Mouse (Mus musculus): ENCODE data around the gene Ptpn23.

DNA sequence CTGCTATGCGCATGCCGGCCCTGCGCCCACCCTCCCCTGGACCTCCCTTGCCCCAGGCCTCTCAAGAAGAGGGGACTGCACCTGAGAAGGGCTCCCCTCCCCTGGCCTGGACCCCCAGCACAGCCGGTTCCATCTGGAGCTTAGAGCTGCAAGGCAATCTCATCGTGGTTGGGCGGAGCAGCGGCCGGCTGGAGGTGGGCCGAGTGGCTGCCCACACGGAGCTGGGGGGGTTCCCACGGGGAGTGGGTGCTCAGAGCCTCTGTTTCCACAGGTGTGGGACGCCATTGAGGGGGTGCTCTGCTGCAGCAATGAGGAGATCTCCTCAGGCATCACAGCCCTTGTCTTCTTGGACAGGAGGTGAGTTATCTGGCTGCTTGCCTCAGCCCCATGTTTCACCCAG lies 26.7 kb downstream of the Ptpn23 start:
- no peak for TF ChIP-seq CTCF (IDR thresholded peaks at IDR 0.05; ENCODE audit: insufficient read depth, low read length)
- TF ChIP-seq POLR2A (IDR thresholded peaks at IDR 0.05; ENCODE audit: borderline replicate concordance, extremely low read depth, low read depth, low read length) = no peak

Measured in lung, adult 2 months (tissue).